Mouse (Mus musculus) retina, postnatal 7 days (tissue): ENCODE measurements around the gene Erbb4.
"Not testable (repeated sequence)": the region's sequence is repeated elsewhere in the genome, so short reads cannot be mapped to it uniquely, and the experiment has no call there.

Experiments used
- DNase-seq: peaks from one replicate; pipeline ENCODE4 v3.0.0-alpha.2; 2012; ENCODE audit warnings: low read depth, low spot score

The Erbb4 gene

DNA sequence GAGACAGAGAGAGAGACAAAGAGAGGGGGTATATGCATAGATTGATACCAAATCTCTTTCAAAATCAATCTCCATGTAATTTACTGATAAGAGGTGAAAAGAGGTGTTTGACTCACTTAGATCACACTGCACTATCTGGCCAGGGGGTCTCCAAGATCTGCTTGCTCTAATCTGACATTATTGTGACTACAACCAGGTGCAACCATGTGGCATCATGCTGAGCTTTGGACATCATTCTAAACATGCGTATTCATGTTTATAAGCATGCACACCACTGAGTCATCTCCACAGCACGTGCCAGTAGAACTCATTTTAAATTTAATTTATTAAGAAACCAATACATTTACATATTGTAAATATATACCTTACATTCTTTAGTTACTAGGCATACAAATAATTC is 247.5 kb downstream of the Erbb4 start:
- DNase-seq, result no peak

DNA sequence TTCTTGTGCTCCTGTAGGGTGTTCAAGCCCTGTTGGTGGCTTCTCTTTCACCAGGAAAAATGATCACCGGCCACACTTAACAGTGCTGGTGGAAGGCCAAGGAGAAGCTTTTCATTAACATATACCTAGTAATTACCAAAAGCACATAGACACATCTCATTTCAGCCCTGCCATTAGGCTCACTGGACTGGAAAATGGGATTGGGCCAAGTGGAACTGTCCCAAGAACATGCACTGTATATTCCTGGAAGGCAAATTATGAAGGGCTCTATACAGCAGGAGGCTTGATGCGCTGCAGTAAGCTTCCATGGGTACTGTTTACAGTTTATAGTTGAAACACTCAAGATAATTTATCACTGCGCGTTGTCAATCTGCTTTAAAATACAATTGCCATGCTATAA is 248.4 kb downstream of the Erbb4 start:
- DNase-seq, result no peak

DNA sequence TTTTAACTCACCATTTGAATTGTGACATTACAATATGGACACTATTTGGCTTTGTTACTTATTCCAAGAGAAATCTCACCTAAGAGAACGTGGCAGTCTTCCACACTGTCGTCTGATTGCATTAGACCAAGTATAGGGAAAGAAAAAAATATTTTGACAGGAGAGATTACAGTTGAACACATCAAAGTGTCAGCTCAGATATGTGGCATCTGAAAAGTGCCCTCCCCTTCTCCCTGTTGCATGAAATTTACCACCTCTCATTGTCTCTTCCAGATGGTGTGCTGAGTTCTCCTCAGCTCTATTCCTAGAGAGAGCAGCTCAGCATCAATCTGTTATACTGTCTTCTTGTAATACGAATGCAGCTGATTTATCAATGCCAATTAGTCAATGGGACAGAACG is 268.5 kb downstream of the Erbb4 start:
- no peak for DNase-seq

DNA sequence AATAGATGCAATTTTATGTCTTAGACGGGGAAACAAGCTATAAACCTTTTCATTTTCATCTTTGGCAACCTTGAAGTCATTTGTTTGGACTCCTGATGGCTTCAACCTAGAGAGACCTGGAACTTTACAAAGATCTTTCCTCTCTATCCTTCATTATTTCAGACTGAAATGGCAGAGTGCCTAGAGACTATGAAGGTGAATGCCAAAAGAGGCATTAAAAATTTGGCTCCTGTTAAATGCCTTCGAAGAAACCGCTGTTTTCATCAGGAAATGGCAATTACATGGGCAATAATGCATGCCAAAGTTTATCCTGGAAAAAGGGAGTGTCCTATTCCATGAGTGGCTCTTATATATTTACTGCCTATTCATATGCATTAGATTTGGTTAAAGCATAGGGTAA is 273.2 kb downstream of the Erbb4 start:
- no peak for DNase-seq

DNA sequence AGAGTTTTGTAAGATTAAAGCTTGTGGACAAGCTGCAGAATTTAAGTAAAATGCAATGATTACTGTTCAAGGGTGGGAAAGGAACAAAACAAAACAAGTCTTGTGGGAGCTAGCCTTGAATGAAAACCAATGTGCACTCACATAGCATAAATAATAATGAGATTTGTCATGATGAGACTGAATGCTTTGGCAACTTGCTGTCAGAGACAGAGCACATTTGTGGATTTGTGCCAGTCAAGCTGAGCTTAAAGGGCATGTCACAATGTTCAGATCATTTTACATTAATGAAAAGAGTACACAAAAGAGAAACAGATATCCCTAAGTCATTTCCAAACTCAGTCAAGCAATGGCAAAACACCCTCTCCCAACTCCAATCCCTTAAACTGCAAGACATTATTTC is 275.8 kb downstream of the Erbb4 start:
- no peak for DNase-seq

DNA sequence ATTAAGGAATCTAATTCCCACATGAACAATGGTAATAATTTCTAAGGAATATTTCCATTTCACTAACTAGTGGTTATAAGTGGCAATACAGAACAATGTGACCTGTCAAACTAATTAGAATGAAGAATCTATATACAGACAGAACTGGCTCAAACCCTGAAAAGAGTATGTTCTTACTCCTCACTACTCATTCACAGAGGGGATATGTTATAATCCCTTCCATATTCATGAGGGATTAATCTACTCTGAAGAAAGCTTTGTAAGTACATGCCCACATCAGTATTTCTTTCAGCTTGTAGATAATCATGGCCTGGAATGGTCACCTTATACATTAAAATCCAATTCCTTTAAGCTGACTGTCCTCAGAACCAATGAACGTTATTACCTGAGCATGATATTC is 276.3 kb downstream of the Erbb4 start:
- no peak for DNase-seq

DNA sequence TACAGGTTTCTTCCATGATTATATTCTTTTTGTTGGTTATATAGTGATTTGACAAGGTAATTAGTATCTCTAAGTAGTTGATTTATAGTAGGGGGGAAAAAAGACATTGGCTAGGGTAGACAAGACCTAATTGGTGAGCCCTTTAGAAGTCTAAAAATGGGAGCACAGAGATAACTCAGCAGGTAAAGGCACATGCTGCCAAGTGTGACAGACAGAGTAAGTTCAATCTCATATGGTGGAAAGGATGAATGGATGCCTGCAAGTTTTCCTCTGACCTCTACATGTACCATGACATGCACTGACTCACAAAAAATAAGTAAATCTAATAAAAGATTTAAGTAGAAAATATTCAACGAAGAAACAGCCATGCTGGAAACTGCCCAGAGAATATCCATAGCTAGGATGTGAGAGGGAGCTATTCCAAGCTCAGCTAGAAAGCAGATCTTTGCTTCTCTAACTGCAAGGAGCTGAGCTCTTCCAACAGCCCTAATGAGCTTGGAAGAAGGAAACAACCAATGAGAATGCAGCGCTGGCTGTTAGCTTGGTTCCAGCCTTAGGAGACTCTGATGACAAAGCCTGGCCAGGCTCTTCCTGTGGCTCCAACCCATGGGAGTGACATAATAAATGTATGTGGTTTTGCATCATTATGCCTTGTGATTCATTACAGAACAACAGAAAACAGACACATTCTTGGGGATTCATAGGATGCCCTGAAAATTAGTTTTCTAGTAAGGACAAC is 277.2 kb downstream of the Erbb4 start:
- DNase-seq, result no peak

DNA sequence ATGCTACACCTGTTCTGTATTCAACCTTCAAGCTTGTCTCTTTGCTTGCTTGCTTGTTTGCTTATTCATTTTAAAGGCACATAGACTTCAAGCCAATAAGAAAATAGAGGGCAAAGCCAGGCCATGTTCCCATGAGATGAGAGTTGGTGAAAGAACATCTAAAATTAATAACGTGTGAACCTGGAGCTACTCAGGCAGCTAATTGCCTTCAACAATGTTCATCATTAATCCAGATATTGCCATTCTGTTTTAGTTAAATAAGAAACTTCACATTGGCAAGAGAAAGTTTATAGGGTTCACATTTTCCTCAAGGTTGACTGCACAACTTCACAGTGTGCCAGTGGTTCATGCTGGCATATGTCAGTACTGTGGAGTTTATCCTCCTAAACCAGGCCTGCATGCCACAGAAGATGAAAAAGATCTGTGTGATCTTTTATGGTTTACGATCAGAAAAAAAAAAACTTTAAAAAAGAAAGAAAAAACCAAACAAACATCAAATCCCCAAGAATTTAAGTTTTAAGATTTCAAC is 284.7 kb downstream of the Erbb4 start:
- no peak for DNase-seq

DNA sequence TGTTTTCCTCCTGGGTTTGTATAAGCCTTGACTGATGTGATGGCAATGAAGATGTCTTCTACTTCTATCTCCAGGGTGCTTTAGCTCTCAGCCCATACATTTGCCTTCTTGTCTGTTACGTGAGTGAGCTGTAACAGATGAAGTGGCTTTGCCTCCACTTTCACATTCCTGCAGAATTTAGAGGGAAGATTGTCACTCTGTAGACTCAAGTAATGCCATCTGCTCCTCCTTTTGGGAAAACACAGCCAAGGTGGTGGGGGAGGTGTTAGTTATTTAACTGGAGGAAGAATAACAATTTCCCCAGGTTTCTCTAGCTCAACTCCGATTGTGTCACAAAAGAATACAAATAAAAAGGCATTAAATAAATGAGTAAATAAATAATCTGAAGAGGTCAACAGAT is 301.1 kb downstream of the Erbb4 start:
- no peak for DNase-seq

DNA sequence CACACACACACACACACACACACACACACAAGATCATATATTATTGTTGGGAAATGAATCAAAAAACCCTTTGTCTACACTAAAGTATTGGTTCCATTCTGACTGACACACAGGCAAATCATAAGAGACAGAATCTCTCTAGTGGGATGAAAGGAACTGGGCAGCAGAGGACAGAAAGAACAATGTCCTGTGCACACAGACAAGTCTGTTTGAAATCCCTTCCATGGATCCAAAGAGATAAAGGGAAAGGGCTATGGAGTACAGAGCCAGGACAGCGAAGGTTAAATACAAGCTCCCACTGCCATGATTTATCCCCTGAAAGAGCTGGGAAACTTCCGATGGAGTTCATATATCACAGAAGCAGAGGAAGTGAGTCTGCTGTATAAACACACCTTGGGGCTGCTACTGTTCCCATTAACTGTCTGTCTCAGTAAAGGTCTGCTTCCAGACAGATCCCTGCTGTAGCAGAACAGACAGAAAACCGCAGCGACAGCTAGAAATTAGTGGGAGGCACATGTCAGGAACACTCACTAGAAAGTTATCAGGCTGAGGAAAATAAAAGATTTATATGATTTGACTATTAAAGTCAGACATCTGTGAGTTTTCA is 320.3 kb downstream of the Erbb4 start:
- no peak for DNase-seq

DNA sequence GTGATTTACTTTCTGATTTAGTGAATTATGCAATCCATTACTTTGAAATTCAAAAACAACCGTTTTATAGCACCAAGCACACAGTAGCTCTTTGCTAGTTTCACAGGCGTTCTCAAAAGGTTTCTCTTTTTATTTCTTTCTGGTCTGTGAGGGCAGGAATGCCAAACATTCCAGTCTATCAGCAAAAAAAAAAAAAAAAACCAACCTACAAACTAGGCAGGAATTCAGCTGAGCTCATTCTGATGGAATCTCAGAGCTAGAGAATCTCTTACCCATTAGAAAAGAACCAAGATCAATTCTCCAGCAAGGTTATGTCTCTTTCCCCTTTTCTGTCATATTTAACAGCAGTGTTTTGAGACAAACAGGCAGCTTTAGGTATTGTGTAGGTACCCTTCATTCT is 327.2 kb downstream of the Erbb4 start:
- DNase-seq, result no peak

DNA sequence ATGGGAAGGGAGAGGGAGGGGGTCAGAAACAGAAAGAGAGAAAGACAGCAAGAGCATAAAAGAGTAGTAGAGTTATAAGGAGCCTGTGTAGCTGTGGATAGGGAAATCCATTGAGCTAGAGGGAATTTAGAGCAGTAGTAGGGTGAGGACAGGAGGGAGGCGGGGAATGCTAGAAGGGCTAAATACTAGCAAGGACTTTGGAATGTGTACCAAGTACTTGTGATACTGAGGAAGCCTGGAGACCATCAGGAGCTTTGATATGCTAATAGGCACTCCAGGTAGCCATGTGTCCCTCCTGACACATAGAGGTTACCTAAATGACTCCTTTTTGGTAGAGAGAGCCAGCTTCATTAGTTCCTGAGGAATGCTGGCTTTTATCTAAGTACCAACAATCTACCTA is 327.8 kb downstream of the Erbb4 start:
- no peak for DNase-seq

DNA sequence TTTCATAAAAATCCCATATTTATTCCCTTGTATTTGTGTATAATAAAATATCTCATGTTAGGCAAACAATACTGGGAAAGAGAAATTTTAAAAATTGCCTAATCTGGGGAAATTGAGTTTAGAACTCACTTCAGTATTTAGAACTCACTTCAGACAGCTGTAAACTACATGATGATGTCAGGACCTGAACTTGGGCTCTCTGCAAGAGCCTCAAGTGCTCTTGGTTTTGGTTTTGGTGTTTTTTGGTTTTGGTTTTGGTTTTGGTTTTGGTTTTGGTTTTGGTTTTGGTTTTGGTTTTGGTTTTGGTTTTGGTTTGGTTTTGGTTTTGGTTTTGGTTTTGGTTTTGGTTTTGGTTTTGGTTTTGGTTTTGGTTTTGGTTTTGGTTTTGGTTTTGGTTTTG is 341.8 kb downstream of the Erbb4 start:
- DNase-seq, result not testable (repeated sequence)

DNA sequence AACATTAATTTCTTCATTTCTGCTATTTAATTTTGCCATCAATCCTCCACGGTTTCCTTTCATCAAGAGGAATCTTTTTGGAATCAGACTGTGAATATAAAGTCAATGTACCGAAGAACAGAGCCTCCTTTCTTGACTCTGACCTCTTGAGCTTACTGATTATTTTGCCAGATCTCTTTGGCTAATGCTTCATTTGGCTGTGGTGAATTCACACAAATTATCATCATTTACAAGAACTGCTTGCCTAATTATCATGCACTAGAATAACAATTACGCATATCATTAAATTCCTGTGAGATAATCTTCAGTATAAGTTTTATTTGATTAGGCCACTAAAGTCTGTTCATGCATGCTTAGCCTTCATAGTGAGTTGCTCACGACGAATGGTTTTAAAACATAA is 345.4 kb downstream of the Erbb4 start:
- DNase-seq, result no peak

DNA sequence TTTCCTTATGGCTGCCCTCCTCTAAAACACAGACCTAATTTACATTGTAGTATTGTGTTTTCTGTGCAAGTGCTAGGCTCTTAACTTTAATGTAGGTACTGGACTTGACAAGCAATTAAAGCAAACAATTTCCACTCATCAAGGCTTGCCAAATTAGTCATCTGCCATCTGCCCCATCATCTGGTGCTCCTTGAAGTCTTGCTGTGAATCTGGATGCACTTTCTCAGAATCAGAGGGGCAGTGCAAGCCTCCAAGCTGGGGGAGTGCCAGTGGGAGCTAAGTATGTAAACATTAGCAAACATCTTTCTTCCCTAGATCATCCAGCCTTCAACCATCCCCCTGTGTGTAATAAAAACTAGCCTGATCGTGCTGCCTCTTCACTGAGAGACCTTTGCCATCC is 358.9 kb downstream of the Erbb4 start:
- no peak for DNase-seq

DNA sequence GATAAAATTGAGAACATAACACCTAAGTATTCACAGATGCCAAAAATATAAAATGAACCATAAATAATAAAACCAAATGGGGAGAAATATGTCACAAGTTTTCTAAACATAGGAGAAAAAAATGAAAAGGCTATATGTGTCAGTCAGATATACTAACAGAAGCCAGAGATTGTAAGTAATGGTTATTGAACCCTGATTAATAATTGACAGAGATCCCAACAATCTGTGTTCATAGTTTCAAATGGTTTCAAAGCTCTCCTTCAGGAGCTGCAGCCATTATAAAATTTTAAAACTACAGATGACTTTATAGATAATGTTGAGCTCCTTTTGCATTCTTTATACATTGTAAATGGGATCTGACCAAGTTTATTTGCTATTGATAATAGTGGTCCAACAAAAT is 426.4 kb downstream of the Erbb4 start:
- DNase-seq, result no peak

DNA sequence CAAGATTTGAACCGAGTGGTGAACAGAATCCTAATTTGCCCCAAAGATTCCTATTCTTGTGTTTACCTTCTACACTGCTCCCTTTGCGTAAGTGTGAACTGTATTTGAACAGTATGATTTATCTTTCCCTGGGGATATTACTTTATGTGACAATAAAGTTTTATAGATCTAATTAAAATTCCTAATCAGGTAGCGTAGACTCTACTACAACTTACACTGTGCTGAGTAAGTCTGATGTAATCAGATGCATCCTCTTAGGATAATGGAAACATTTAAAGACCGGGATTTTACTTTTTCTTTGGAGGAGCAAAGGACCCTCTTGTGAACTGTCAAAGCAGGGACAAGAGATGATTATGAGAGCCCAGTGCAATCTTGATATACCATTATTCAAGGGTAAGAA is 433.2 kb downstream of the Erbb4 start:
- DNase-seq, result no peak

DNA sequence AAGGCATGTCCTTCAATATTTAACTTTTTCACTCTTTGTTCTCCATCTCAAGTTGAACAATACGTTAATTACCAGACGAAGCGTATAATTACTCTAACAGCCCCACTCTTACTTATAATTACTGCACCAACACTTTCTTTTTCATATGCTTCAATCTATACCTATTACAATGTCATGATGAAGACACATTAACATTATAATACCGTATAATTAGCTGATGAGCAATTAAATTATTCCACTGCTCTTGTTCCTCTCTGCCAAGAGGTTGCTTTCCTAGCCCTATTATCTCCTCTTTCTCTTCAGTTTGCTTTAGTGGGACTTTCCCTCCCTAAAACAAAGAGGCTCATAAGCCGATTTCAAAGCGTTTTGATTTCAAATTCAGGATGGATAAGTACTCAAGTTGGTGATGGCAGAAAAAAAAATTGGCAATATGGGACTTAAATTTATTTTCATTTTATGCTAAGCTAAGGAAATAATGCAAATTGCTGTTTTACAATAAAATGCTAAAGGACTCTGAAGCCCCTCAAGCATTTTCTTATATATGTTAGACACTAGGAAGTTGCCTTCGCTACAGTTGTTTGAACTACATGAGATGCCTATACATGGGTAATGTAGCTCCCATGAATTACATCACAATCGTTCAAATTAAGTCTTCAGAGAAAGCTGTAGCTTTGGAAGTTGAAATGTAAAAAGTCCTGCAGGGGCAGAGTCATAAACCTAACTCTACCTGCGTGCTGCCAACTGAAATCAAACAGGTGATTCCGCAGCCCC is 440.8 kb downstream of the Erbb4 start:
- DNase-seq, result no peak

DNA sequence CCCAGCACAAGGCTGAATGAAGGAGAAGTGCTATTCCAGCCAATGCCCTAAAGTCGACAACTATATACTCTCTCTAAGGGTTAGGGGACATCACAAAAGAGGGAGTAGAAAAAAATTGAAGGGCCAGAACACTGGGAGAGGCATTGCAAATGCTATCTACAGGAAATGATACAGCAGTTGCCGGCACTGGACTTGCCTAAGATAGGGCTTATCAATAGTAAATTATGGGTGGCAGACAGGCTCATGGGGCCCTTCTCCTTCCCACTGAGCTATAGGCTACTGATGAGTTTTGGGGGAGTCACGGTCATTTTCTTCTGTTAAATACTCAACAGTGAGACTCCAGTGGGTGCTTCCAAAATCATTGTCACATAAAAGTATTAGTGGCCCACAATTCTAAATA is 517.4 kb downstream of the Erbb4 start:
- DNase-seq, result no peak

DNA sequence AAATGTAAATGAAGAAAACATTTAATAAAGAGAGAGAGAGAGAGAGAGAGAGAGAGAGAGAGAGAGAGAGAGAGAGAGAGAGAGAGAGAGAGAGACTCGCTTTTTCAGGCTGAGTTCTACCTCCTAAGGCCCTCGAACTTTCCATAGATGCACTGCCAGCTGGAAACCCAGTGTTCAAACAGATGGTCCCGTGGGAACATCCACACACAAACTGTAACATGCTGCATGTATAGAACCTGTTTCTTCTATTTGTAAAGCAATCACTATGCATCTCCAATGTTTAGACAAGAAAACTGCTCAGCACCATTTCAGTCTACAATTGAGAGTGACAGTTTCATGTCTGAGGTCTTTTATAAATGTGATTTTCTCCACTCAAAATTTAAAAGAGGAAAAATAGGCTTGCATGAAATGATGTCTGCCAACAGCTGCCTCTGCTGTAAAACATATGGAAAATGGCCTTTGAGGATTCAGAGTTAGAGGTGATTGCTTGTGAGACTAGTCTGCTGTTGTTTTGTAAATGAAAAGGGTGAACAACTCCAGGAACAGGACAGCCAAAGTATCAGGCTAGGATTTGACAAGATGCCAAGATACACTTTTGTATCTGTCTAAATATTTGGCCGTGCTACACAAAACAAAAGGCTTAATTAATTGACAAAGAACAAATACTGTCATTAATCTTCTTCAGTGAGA is 533.9 kb downstream of the Erbb4 start:
- no peak for DNase-seq

DNA sequence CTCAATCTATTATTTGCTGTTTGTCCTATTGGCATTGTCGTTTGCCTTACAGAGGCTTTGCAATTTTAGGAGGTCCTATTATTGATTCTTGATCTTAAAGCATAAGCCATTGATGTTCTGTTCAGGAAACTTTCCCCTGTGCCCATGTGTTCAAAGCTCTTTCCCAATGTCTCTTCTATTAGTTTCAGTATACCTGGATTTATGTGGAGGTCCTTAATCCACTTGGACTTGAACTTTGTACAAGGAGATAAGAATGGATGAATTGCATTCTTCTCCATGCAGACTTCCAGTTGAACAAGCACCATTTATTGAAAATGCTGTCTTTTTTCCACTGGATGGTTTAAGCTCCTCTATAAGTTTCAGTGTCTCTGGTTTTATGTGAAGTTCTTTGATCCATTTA is 536.9 kb downstream of the Erbb4 start:
- no peak for DNase-seq

DNA sequence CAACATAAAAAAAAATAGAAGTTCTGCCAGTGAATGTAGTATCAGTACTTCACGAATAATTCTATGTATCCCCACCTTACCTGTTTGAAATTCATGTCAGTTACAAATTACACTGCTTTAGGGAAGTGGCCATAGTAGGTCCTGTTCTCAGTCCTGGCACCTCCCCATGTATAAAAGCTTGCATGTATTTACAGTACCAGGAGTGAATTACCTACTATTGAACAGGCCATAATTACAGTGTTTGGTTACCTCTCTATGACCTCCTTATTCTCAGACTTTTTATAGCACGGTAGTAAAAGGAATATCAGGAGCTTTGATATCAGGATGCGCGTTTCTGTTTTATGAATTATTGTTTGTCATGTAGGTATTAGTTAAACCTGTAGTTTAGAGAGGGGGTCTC is 564.9 kb downstream of the Erbb4 start:
- no peak for DNase-seq
